Mouse (Mus musculus): ENCODE measurements at regions not wholly inside any gene's neighbourhood (a gene's known extent, or its start where the extent isn't known, plus 50 kb on each side); places are given as distances from the start of the nearest gene placed in this dataset.
A peak's percentile ranks its signal among the peaks of the same experiment; 100 is the strongest.

DNA sequence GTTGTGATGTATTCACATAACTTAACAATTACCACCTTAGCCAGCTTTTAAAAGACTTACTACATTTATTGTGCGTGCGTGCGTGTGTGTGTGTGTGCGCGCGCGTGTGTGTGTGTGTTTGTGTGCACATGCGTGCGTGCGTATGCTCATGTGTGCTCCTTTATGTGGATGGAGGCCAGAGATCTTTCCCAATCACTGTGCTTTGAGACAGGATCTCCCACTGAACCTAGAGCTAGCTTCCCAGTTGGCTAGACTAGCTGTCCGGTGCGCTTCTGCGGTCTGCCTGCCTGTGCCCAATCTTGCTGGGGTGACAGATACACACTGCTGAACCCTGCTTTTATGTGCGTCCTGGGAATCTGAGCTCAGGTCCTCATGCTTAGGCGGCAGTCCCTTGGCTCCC is 50.1 kb upstream of the Arhgap29 start:
- DNase-seq, result no peak

DNA sequence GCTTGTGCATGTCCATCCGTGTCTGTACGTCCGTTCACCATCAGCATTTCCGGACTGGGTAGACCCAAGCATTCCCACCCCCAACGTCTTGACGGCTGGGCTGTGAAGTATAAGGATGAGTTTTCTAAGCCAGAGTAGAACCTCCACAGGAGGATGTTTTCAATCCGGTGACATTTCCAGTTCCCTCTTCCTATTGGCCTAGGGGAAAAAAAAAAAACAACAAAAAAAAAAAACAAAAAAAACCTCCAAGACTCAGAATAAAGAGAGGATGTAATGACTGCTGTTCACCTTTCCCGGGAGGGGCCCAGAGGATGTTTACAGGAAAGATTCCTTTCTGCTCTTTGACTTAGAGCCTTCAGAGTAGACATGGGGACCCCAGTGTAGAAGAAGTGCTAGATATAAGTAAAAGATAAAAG is 51.9 kb upstream of the Arhgap29 start:
- no peak for DNase-seq

DNA sequence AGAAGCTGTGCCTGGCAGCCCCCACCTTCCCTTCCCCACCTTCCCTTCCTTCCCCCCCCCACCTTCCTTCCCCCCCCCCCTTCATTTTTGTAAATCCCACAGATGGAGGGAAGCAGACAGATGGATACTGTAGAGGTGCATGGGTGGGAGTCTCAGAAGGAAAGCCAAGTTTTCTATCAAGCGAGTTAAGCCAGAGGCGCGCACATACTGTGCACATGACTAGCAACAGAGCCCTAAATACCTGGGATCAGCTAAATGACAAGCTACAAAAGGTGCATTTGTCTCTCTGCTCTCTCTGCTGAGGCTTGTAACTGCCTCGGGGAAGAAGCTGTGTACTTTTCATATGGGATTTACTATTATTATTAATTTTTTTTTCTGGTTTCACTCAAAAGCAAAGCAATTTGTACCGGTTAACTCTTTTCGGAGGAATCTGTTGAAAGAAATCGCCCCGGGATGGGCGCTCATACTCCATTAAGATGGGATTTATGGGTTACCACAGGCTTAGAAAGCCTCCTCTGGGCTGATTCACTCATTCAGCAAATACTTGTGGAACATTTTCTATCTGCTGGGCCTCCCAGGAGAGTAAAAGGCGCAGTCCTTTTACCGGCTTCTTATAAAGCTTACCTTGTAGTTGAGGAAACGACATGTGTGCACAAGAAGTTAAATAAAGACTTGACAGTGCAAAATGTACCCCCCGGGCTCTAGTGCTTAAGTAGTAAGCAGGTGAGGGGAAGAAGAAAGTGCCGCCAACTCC is 54.3 kb upstream of the Arhgap29 start:
- no peak for DNase-seq

DNA sequence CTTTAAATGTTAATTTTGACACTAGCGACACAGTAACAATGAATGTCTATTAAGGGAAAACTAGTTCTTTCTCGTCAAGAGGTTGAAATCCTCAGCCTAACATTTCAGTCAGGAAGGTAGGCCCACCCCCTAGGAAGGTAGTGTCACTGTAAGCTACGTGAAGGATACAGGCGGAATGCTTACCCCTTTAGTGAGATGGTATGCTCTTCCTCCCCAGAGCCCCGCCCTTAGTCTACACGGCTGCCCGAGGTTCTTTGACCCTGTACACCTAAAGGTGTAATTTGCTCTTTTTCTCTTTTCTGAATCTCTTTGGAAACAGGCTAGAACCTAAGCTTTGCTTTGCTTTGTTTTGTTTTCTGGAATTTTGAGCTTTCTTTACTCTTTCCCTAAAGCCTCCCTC is 58.7 kb upstream of the Arhgap29 start:
- DNase-seq, result no peak

DNA sequence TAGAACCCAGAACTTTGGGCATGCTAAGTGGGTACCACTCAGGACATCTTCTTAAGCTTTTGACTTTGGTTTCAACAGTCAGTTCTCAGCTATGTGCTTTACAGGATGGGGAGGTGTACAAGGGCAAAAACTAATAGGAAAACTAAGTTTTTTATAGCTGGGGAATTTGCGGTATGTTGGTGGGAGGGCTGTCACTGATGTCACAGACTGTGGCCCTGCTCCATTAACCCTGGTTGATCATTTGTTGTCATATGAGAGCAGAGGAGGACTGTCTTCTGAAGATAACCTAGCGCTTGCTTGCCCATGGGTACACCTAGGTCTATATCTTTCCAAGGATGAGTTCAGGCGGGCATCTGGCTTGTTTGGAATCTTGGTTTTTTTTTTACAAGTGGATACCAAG is 59.7 kb upstream of the Arhgap29 start:
- DNase-seq, result no peak

DNA sequence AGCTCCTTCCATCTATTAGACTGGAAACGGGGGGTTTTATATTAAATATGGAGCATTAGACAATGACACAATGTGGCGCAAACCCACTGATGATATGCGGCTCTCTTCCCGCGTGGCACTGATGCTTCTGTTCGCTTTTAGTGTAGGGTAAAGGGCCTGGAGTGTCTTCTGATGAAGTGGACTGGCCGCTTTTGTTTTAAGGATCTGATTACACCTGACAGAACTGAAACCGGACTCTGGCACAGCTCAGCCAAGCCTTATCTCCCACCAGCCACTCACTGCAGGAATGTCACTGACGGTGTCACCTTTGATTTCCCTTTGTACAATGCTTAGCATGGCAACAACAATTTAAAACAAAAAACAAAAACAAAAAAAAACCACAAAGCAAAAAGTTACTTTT is 61.0 kb upstream of the Arhgap29 start:
- no peak for DNase-seq

DNA sequence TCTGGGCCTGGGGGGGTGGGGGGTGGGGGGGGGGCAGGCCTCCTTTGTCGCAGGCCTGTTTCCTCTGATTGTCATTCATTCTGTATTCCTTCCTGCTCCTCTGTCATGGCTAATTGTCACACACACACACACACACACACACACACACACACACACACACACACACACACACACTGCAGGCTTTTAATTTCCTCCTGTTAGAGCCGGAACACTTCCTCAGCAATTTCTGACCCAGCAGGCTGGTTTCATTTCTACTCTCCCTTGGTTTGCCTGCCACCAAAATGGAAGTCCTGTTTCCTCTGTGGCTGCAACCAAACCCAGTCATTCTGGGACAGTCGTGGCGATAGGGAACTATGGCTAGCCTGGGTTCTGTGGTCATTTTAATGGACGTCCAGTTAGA is 61.8 kb upstream of the Arhgap29 start:
- no peak for DNase-seq

DNA sequence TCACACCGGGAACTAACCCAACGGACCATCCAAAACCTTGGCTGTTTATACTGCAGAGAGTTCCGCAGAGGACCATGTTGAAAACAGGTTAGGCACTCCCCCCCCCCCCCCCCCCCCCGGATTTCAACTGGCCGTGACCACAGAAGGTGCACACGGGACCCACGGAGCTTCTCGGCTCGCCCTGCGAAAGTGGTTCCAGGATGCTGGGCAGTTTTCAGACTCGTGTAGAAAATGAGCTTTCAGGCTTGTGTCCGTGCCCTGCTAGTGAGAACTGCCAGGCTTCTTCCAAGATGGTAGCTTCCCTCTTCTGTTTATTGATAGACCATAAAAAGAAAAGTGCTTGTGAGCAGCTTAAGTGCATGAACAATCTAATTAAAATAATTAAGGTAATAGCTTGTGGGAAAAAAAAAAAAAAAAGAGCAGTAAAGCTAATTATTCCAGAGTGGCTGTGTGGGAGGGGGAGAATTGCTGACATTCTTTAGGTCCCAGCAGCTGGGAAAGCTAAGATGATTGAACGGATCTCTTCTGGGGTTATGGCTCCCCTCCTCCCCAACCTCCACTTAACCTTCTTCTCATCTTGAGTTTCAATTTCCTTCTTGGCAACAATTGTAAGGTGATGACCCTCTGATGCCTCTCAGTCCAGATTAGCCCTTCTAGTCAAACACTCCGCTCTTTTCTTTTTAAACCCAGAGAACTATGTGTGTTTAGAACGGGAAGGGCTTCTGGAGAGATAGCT is 65.3 kb upstream of the Arhgap29 start:
- DNase-seq, result no peak

DNA sequence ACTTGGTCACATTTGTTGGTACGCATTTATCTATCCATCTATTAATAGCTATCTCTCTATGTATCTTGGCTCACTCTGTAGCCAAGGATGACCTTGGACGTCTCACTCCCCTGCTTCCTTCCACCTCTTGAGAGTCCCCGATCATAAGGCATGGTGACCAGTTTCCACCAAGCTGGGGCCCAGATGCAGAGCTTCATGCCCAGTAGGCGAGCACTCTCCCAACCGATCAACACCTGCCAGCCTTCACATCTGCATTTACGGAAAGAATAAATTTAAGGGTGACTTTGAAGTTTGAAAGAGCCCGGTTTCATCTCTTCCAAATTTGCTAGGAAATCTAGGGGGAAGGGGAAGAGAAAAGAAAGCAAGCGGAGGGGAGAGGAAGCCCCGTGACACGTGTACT is 66.0 kb upstream of the Arhgap29 start:
- no peak for DNase-seq

DNA sequence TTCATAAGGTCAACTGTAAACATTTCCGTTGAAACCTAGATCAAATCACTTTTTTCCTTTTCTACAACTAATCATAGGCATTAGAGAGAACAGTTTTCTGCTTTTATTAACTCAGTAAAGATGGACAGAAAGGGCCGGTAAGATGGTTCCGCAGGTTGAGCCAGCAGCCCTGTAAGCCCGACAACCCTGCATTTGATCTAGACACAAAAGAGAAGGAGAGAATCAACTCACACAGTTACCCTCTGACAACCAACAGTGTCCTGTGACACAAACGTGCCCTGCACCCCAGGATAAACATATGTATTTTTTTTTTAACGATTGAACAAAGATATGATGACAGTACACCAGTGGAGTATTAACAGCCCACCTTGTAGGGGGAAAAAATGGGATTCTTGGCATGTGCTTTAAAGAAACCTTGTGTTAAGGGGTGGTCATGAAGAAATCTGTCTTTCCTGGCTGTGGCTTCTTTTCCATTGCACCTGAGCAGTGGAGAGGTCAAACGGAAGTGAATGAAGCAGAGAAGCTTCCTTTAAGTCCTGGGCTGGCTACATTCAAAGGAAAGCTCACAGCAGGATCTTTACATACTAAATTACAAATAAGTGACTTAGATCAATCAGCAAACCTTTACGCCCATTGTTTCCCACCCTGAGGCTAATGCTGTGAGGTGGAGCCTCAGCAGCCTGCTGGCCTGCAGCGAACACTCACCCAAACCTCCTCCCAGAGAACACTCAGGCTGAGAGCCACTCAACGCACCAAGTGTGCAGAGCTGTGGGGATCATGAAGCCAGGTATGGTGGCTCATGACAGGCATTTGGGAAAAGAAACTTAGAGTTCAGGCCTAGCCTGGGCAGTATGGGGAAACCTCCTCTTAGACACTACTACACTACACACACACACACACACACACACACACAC is 66.8 kb upstream of the Arhgap29 start:
- no peak for DNase-seq

DNA sequence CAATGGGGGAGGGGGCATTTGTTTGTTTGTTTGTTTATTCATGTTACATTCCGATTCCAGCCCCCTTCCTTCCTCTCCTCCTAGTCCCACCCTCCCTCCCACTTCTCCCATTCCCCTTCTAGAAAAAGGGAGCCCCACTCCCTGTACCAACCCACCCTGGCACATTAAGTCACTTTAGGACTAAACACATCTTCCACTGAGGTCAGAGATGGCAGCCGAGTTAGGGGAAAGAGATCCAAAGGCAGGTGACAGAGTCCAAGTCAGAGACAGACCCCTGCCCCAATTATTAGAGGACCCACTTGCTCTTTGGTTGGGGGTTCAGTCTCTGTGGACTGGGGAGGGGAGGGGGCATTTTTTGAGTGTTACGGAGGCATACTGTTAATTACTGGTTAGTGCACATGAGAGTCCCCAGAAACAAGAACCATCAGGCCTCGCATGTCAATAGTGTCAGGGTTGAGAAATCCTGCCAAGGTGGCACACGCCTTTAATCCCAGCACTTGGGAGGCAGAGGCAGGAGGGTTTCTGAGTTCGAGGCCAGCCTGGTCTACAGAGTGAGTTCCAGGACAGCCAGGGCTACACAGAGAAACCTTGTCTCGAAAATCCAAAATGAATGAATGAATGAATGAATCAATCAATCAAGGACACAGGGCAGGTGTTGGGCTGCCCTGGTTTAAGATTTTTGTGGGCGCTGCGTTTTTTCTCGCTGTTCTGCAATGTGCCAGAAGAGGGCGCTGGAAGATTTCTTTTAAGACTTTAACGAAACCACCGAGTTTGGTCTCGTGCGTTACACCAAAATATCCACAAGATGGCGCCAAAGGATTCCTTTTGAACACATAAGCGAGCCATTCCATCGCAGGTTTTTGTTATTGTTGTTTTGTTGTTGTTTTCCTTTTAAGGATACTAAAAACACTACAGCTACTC is 67.8 kb upstream of the Arhgap29 start:
- DNase-seq, result peak; percentile 86

DNA sequence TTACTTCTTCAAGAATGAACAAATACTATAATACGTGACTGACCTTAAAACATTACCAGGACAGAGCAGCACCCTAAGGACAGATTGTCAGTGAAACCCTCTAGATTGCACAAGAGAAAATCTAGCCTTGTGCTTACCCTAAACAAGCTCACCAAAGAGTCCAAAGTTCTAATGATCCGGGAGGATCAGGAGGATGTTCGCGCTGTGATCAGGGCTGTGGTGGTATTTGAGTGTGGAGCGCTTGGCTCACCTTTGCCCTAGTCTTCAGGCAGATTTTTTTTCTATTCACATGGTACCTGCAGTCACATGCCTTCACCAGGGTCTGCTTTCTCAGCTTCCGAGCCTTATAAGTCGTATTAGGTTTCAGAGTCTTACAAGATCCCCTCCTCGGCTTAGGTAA is 65.3 kb upstream of the Abcd3 start:
- DNase-seq, result no peak

DNA sequence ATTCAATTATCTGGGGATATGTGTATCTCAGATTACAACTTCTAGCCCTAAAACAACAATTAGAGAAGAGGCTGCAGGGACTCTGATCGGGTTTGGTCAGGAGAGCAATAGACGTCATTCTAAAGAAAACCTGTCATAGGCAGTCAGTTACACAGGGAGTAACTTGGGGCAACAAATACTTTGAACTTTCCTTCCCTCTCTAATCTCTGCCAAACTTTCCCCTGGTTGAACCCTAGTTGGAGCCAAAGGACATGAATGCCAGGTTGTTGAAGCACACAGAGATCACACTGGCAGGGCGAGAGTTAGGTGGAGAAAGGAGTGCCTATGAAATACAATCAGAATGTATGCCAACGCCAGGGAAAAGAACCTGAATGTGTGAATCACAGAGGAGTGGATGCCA is 60.0 kb upstream of the Abcd3 start:
- no peak for DNase-seq

DNA sequence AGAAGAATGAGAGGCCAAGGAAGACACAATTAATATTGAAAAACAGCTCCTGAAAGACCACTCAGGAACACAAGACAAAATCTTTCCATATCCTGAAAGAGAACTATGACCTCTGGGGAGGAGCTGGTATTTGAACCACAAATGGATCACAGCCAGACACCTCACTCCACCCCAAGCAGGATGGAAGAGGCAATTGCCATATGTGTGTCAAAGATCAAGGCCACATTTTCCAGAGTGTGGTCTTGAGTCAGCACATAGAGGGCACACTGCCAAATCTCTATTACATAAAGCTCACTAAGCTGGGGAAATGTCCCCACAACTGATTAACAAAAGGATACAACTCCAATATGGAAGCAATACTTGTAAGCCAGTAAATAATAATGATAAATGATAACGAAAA is 59.5 kb upstream of the Abcd3 start:
- no peak for DNase-seq

DNA sequence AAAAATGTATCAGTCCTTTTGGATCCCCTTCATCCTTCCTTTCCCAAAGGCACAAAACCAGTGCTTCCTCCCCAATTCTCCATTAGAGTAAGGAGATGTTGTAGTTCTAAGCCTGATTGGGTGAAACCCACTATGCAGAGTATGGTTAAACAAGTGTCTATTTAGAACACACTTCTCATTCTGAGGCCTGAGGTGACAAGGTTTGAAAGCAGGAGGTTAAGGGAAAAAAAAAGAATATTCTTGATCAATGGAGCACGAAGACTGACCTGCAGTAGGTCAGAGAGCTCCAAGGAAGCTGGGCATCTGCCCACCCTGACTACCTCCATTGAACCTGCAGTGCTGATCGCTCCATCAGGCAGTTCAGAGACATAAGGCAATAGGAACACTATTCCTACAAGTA is 58.5 kb upstream of the Abcd3 start:
- DNase-seq, result no peak

DNA sequence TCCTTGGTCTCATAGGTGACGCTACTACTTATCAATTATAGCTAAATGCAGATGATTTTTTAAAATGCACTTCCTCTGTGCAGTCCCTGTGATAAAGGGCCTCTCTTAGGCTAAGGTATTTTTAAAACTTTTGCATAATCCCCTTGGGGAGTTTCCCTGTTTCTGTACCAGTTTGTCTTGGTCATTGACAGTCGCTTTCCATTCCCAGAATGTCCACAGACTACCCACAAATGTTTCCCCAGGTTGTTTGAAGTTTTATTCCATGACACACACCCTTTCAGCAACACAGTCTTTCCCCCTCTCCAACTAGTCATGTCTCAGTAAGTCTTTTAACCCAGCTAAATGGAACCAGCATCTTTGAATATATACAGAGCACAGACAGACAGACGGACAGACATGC is 57.6 kb upstream of the Abcd3 start:
- DNase-seq, result no peak

DNA sequence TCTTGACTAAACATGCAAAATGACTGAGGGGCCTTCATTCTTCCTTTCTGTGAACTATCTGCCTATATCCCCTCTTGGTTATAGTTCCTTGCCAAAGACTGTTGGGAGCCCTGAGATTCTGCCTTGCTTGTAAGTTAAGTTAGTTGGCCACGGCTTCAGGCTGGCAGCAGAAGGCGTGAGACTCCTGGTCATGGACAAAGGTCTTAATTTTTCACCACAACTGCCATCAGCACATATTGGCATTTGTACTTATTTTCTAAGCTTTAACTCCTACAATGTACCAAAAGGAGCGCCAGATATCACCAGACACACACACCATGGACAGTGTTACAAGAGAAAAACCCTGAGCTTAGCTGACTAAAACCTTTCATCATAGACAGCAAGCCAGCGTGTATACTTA is 56.7 kb upstream of the Abcd3 start:
- DNase-seq, result no peak

DNA sequence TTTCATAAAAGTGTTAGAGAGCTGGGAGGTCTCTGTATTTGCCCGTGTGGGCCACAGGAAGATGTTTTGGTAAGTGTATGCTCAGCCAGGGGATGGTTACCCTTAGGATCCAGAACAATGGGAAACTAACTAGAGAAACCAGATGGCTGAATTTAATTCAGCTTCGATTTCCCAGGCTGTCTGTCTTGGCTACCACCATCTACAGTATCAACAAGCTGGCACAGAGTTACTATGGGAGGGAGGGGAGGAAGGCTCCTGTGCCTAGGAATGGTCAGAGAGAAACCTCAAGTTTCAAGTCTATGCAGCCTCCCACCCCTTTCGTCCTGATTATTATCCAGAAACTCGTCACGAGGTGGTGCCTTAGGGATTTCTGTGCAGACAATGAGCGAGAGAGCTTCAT is 55.6 kb upstream of the Abcd3 start:
- no peak for DNase-seq

DNA sequence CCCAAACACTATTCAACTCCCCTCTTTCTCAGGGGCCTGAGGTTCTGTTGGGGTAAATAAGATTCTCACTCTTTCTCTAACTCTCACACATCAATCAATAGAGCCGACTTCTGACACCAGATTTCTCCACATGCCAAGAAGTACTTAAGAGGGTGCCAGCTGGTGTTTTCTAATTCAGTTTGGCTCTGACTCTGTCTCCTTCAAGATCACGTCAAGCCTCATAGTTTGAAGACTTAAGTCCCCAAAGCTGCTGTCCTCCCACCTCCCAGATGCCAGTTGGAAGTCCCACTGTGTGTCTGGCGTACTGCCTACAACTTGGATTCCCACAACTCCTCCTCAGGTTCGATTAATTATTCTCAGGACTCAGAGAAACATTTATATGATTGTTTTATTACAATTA is 54.6 kb upstream of the Abcd3 start:
- DNase-seq, result no peak

DNA sequence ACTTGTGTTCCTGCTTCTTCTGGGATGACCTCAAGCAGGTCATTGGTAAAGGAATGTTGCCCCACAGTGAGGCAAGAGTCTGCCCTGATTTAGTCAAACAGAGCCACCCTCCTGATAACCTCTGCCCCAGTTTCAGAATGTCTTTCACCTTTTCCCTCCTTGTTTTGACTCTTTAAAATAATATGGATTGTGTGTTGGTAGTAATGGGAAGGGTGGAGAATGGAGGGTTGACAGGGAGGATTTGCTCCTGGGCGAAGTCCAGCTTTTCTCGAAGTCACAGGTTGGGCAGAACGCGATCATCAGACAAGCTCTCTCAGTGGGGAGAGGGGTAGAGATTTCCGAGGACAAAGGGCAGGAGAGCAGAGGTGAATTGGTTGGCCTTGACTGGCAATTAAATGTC is 52.2 kb upstream of the Abcd3 start:
- DNase-seq, result no peak

DNA sequence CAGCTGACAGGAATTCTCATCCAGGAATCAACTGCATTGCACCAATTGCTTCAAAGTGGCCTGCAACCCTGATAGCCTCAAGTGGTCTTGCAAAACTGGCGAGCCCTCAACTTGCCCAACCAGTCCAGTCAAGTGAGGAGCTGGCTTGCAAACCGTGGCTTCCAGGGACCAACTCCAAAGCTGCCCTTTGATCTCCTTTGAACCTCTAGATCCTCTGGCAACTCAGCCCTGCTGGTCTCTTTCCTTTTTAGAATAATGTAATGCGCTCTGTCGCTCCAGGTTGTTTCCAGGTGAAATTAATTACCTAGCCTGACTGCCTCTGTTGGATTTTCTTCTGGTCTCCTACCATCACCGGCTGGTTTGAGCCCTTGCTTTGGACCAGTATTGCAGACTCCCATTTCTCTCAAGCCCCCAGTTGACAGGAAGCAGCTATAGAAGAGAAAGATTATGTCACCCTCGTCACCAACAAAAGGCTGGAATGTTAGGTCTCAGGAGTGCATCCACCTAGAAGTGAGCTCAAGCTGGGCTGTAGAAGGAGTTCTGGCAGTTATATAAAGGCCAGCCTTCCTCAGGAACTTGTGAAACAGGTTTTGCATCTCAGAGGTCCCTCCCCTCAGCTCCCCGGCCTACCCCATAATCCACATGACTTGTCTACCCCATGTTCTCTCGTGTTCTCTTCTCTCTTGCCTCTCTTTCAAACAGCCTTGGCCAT is 49.8 kb upstream of the Abcd3 start:
- DNase-seq, result no peak
